Mouse (Mus musculus) CH12.LX (cell line): Measurements from ENCODE around the gene Gm11237. TPM values are rescaled to one million over a fixed set of nuclear protein-coding genes. Genes with fewer than 3 reads are reported as not detected.
A peak's percentile ranks its signal among the peaks of the same experiment; 100 is the strongest.
"Not testable (repeated sequence)": the region's sequence is repeated elsewhere in the genome, so short reads cannot be mapped to it uniquely, and the experiment has no call there.

ENCODE experiments used
- DNase-seq: peaks from one replicate; pipeline ENCODE4 v3.0.0-alpha.2; 2013; ENCODE audit errors: extremely low read depth
- H3K27ac ChIP-seq: 2 replicates; pipeline ENCODE4 v1.5.1; 2012; ENCODE audit warnings: low read depth, mild to moderate bottlenecking, control low read depth, moderate library complexity; ENCODE audit not compliant: insufficient read depth
- H3K27me3 ChIP-seq: replicated peaks from 2 replicates; pipeline ENCODE3; 2012; ENCODE audit warnings: inconsistent platforms
- H3K36me3 ChIP-seq, 2 experiments: replicated peaks in 1 of 2; 2 replicates each; pipeline versions ENCODE3 to v1.6.1; 2012; ENCODE audit warnings: inconsistent platforms in 1 of 2, low read length in 1 of 2, mild to moderate bottlenecking in 1 of 2, mixed read lengths in 1 of 2, moderate library complexity in 1 of 2; ENCODE audit not compliant: control insufficient read depth in 1 of 2, insufficient read depth in 1 of 2
- H3K4me1 ChIP-seq, 2 experiments: 2 replicates each; pipeline ENCODE4 v1.6.1; 2012; ENCODE audit warnings: inconsistent platforms in 1 of 2, moderate library complexity in 1 of 2; ENCODE audit not compliant: insufficient read depth in 2 of 2, control insufficient read depth in 1 of 2
- H3K4me2 ChIP-seq: 2 replicates; pipeline ENCODE4 v1.6.1; 2012; ENCODE audit warnings: low read depth, mild to moderate bottlenecking, control low read depth; ENCODE audit not compliant: poor library complexity, insufficient read depth, severe bottlenecking
- H3K4me3 ChIP-seq, 3 experiments: fragments of 150-350 bp in 1 of 3; sonication (generic) in 1 of 3; replicated peaks in 1 of 3; 2 replicates each; pipeline versions ENCODE3 to v1.5.1; 2011 to 2012; ENCODE audit warnings: low read depth in 2 of 3, low read length in 2 of 3, mild to moderate bottlenecking in 2 of 3, moderate library complexity in 2 of 3, control low read depth in 1 of 3, improper control_type of control experiment in 1 of 3, inconsistent platforms in 1 of 3, mixed read lengths in 1 of 3; ENCODE audit not compliant: poor library complexity in 1 of 3
- H3K79me2 ChIP-seq: replicated peaks from 2 replicates; pipeline ENCODE4 v1.6.1; 2012; ENCODE audit warnings: mild to moderate bottlenecking, moderate library complexity; ENCODE audit not compliant: control insufficient read depth, poor library complexity, insufficient read depth, severe bottlenecking; ENCODE audit errors: extremely low read depth
- H3K9ac ChIP-seq: 2 replicates; pipeline ENCODE4 v1.6.1; 2012; ENCODE audit warnings: low read depth, mild to moderate bottlenecking, control low read depth, moderate library complexity; ENCODE audit not compliant: insufficient read depth
- H3K9me3 ChIP-seq: replicated peaks from 2 replicates; pipeline ENCODE3; 2012; ENCODE audit warnings: low read length, inconsistent platforms, mixed read lengths
- CTCF ChIP-seq, 2 experiments: IDR thresholded peaks in 1 of 2; conservative IDR thresholded peaks in 1 of 2; 2 replicates each; pipeline ENCODE4 v1.5.1; 2011 to 2012; ENCODE audit warnings: low read depth in 2 of 2, low read length in 2 of 2, improper control_type of control experiment in 1 of 2, inconsistent platforms in 1 of 2, mild to moderate bottlenecking in 1 of 2, moderate library complexity in 1 of 2
- ELF1 ChIP-seq: IDR thresholded peaks from 2 replicates; pipeline ENCODE4 v1.6.1; 2014; ENCODE audit warnings: low read depth, mild to moderate bottlenecking, inconsistent platforms, low read length, improper control_type of control experiment
- RAD21 ChIP-seq: IDR thresholded peaks from 2 replicates; pipeline ENCODE4 v1.6.1; 2011; ENCODE audit warnings: low read depth, mild to moderate bottlenecking, low read length, improper control_type of control experiment, moderate library complexity
- SMC3 ChIP-seq: IDR thresholded peaks from 2 replicates; pipeline ENCODE4 v1.6.1; 2011; ENCODE audit warnings: low read depth, low read length, improper control_type of control experiment
- dilution Hi-C: fragments of 300-500 bp; cut with MboI; formaldehyde crosslinking; loops from 2 replicates; pipeline ENCODE4 v1.14.3; 2020; ENCODE audit warnings: low sequenced_read_pairs; ENCODE audit not compliant: extremely low pct_unique_long_range_greater_than_20kb, extremely low pct_ligation_motif_present
- in situ Hi-C: fragments of 300-500 bp; cut with MboI; formaldehyde crosslinking; loops from 3 replicates; pipeline ENCODE4 v1.14.3; 2019; ENCODE audit warnings: low sequenced_read_pairs, low pct_ligation_motif_present, low pct_unique_long_range_greater_than_20kb, mixed read lengths
- polyA plus RNA-seq: library from polyadenylated mRNA; unstranded; fragments of >175 nt; gene quantifications from 2 replicates; pipeline ENCODE4 v1.2.1, GENCODE M21; 2012; ENCODE audit warnings: low read depth; ENCODE audit not compliant: insufficient read length
- total RNA-seq, 2 experiments: library from RNA; depleted of rRNA; stranded (reverse); fragments of 300-350 nt in 1 of 2; fragments of >200 nt in 1 of 2; gene quantifications; 2 replicates each; pipeline ENCODE4 v1.2.3; 2012 to 2014

Gene Gm11237
- total RNA-seq (2012; rRNA removed) = not detected in 2 replicates
- total RNA-seq (2014; rRNA removed) = not detected in 2 replicates
- polyA plus RNA-seq = not detected in 2 replicates

DNA sequence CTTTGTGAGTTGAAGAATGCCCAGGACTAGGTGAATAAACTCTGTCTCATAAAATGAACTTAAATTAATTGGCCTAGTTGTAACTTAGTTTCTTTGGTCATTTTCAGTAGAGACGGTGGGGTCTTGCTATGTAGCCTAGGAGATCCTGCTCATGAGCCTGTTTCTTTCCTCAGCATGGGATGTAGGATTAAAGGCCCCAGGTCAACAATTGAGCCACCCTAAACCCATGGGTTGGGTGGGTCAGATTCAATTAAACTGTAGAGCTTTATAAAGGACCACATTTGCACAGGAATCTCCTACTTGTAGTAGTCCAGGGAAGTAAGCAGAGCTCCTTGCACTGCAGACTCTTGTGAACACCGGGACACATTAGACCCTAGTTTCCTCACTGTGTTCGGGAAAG is at the start of gene Gm11237:
Gene Gm11237 (plus strand): TSS at position 301 of the 400 bp plus-strand sequence.
- H3K79me2 ChIP-seq, H3K27ac ChIP-seq, H3K36me3 ChIP-seq, H3K4me2 ChIP-seq, H3K9ac ChIP-seq, H3K4me3 ChIP-seq, H3K9me3 ChIP-seq, dilution Hi-C loops, H3K27me3 ChIP-seq, H3K4me1 ChIP-seq, DNase-seq, in situ Hi-C loops: not testable (repeated sequence)

DNA sequence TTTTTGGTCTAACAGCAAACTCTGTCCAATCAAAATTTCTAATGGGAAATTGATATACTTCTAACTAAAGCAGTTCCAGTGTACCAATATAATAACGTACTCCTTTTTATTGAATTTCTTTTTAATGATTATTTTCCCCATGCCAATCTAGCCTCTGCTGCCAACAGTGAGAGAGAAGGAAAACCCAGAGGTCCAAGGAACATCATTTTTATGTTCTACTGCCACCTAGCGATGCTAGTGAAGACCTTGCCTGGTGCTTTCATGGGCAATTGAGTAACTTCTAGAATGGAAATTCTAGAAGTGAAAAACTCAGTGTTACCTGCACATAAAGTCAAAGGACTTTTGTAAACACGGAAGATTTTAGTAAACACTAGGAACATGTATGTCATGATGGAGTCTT is 23.5 kb upstream of the Gm11237 start:
- dilution Hi-C loops (no loop called here), in situ Hi-C loops (no loop called here)
- no peaks in the 10 kb centered on the region for H3K79me2 ChIP-seq
- H3K36me3 ChIP-seq = no peaks in the 10 kb centered on the region
- TF ChIP-seq CTCF (conservative IDR thresholded peaks at IDR 0.05 in 1 of 2, IDR thresholded peaks at IDR 0.05 in 1 of 2; ENCODE audit: low read depth in 2 of 2, low read length in 2 of 2) (peak in 1 of 2 experiments; percentile 56; a peak in 2 of 4 replicates), SMC3 (peak; percentile 41), RAD21 (peak; percentile 53), ELF1 (no peak)
- no peaks in the 10 kb centered on the region for H3K4me1 ChIP-seq
- DNase-seq = no peak
- H3K27me3 ChIP-seq = no peaks in the 10 kb centered on the region
- H3K4me3 ChIP-seq = no peak overlapping the region
- no peak overlapping the region for H3K4me2 ChIP-seq
- no peak overlapping the region for H3K9ac ChIP-seq
- H3K9me3 ChIP-seq = peaks cover 25% of the 10 kb centered on the region
- no peak overlapping the region for H3K27ac ChIP-seq

DNA sequence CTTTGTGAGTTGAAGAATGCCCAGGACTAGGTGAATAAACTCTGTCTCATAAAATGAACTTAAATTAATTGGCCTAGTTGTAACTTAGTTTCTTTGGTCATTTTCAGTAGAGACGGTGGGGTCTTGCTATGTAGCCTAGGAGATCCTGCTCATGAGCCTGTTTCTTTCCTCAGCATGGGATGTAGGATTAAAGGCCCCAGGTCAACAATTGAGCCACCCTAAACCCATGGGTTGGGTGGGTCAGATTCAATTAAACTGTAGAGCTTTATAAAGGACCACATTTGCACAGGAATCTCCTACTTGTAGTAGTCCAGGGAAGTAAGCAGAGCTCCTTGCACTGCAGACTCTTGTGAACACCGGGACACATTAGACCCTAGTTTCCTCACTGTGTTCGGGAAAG is 15.2 kb upstream of the Gm11237 start, which contains the start of gene Gm11238:
Gene Gm11238 (plus strand): TSS at position 301 of the 400 bp plus-strand sequence.
- in situ Hi-C loops, dilution Hi-C loops, H3K9me3 ChIP-seq, H3K27ac ChIP-seq, DNase-seq, H3K9ac ChIP-seq, H3K4me1 ChIP-seq, H3K4me2 ChIP-seq, H3K4me3 ChIP-seq, H3K79me2 ChIP-seq, H3K27me3 ChIP-seq, H3K36me3 ChIP-seq: not testable (repeated sequence)

DNA sequence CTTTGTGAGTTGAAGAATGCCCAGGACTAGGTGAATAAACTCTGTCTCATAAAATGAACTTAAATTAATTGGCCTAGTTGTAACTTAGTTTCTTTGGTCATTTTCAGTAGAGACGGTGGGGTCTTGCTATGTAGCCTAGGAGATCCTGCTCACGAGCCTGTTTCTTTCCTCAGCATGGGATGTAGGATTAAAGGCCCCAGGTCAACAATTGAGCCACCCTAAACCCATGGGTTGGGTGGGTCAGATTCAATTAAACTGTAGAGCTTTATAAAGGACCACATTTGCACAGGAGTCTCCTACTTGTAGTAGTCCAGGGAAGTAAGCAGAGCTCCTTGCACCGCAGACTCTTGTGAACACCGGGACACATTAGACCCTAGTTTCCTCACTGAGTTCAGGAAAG is 15.0 kb downstream of the Gm11237 start, which contains the start of gene Gm11236:
Gene Gm11236 (plus strand): TSS at position 301 of the 400 bp plus-strand sequence.
- in situ Hi-C loops, DNase-seq, H3K4me2 ChIP-seq, H3K4me3 ChIP-seq, H3K79me2 ChIP-seq, H3K9me3 ChIP-seq, H3K36me3 ChIP-seq, H3K9ac ChIP-seq, H3K4me1 ChIP-seq, H3K27me3 ChIP-seq, H3K27ac ChIP-seq, dilution Hi-C loops: not testable (repeated sequence)

DNA sequence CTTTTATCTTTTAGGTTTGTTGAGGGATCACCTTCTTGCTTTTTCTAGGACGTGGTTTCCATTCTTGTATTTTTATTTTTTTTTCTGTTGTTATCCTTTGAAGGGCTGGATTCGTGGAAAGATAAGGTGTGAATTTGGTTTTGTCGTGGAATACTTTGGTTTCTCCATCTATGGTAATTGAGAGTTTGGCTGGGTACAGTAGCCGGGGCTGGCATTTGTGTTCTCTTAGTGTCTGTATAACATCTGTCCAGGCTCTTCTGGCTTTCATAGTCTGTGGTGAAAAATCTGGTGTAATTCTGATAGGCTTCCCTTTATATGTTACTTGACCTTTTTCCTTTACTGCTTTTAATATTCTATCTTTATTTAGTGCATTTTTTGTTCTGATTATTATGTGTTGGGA is 39.1 kb downstream of the Gm11237 start:
- DNase-seq, H3K79me2 ChIP-seq, H3K27ac ChIP-seq, H3K4me1 ChIP-seq, H3K36me3 ChIP-seq, in situ Hi-C loops, H3K4me2 ChIP-seq, H3K9me3 ChIP-seq, H3K27me3 ChIP-seq, H3K9ac ChIP-seq, dilution Hi-C loops, H3K4me3 ChIP-seq: not testable (repeated sequence)

DNA sequence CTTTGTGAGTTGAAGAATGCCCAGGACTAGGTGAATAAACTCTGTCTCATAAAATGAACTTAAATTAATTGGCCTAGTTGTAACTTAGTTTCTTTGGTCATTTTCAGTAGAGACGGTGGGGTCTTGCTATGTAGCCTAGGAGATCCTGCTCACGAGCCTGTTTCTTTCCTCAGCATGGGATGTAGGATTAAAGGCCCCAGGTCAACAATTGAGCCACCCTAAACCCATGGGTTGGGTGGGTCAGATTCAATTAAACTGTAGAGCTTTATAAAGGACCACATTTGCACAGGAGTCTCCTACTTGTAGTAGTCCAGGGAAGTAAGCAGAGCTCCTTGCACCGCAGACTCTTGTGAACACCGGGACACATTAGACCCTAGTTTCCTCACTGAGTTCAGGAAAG is 45.3 kb downstream of the Gm11237 start, which contains the start of gene Gm11239:
Gene Gm11239 (plus strand): TSS at position 301 of the 400 bp plus-strand sequence.
- dilution Hi-C loops, H3K9me3 ChIP-seq, DNase-seq, H3K79me2 ChIP-seq, H3K4me1 ChIP-seq, H3K9ac ChIP-seq, H3K27ac ChIP-seq, in situ Hi-C loops, H3K27me3 ChIP-seq, H3K4me2 ChIP-seq, H3K4me3 ChIP-seq, H3K36me3 ChIP-seq: not testable (repeated sequence)
